Mouse (Mus musculus) hindbrain, embryonic 15.5 days (tissue): ENCODE data around the gene Fam32a. TPM values are rescaled to one million over a fixed set of nuclear protein-coding genes. Genes with fewer than 3 reads are reported as not detected.
A peak's percentile ranks its signal among the peaks of the same experiment; 100 is the strongest.

Experiments used
- ATAC-seq: fragments of 200-750 bp; cut with Nextera tagmentation; 2 replicates; pipeline ENCODE4 v1.8.0; 2017; ENCODE audit warnings: low read depth, moderate number of reproducible peaks, moderate TSS enrichment; ENCODE audit not compliant: low FRiP score
- H3K27ac ChIP-seq: fragments of 300-500 bp; sonication (generic); replicated peaks from 2 replicates; pipeline ENCODE4 v1.5.1; 2015; ENCODE audit warnings: mild to moderate bottlenecking, inconsistent platforms
- H3K27me3 ChIP-seq: fragments of 300-500 bp; sonication (generic); 2 replicates; pipeline ENCODE4 v1.6.1; 2015; ENCODE audit warnings: control low read depth, inconsistent platforms
- H3K36me3 ChIP-seq: fragments of 300-500 bp; sonication (generic); 2 replicates; pipeline ENCODE4 v1.6.1; 2015; ENCODE audit warnings: control low read depth, inconsistent platforms
- H3K4me1 ChIP-seq: fragments of 300-500 bp; sonication (generic); replicated peaks from 2 replicates; pipeline ENCODE4 v1.6.1; 2015; ENCODE audit warnings: control low read depth, inconsistent platforms
- H3K4me2 ChIP-seq: fragments of 300-500 bp; sonication (generic); 2 replicates; pipeline ENCODE4 v1.6.1; 2015; ENCODE audit warnings: moderate library complexity, mild to moderate bottlenecking, inconsistent platforms
- H3K4me3 ChIP-seq: fragments of 300-500 bp; sonication (generic); 2 replicates; pipeline ENCODE4 v1.5.1; 2015; ENCODE audit warnings: mild to moderate bottlenecking, inconsistent platforms
- H3K9ac ChIP-seq: fragments of 300-500 bp; sonication (generic); 2 replicates; pipeline ENCODE4 v1.6.1; 2015; ENCODE audit warnings: inconsistent platforms
- H3K9me3 ChIP-seq: fragments of 300-500 bp; sonication (generic); 2 replicates; pipeline ENCODE4 v1.6.1; 2016; ENCODE audit warnings: control low read depth, inconsistent platforms
- WGBS: fragments of 180-500 bp; shearing (Covaris S2); methylation state at CpG from one replicate; pipeline ENCODE4 v1.1.7; 2015; 5-methylcytosine and 5-hydroxymethylcytosine counted together
- polyA plus RNA-seq: library from polyadenylated mRNA; unstranded; fragments of >200 nt; fragmentation: Nextera tagmentation; extraction: Ambion mirVana; gene quantifications from 2 replicates; pipeline ENCODE4 v1.2.1, GENCODE M21; 2015

Gene Fam32a
- polyA plus RNA-seq, 1 experiment from 2014 or later, result 97.1 TPM

- ATAC-seq, result no peak
- H3K36me3 ChIP-seq, result no peaks in the 10 kb centered on the region
- no peaks in the 10 kb centered on the region for H3K27me3 ChIP-seq
- no peak overlapping the region for H3K4me2 ChIP-seq
- no peak overlapping the region for H3K4me3 ChIP-seq
- WGBS, result 98% methylated on average over 8 of the region's 8 CpGs
- H3K9me3 ChIP-seq, result no peaks in the 10 kb centered on the region
- H3K4me1 ChIP-seq, result no peaks in the 10 kb centered on the region
- no peak overlapping the region for H3K27ac ChIP-seq
- H3K9ac ChIP-seq, result no peak overlapping the region
Observed at GRCm38 (mm10) chr8:72267106-72267505, 47.6 kb downstream of the Fam32a start.

- 92% methylated on average over 15 of the region's 15 CpGs for WGBS
- H3K9me3 ChIP-seq, result no peaks in the 10 kb centered on the region
- H3K4me1 ChIP-seq, result no peaks in the 10 kb centered on the region
- H3K4me2 ChIP-seq, result no peak overlapping the region
- H3K36me3 ChIP-seq, result no peaks in the 10 kb centered on the region
- ATAC-seq, result no peak
- no peak overlapping the region for H3K9ac ChIP-seq
- H3K4me3 ChIP-seq, result no peak overlapping the region
- no peaks in the 10 kb centered on the region for H3K27me3 ChIP-seq
- peak overlapping the region; percentile 39; the same call in 1 of the 2 replicates for H3K27ac ChIP-seq
Observed at GRCm38 (mm10) chr8:72268356-72268755, 48.8 kb downstream of the Fam32a start.

- ATAC-seq, result no peak
- H3K9me3 ChIP-seq, result no peaks in the 10 kb centered on the region
- no peak overlapping the region for H3K4me3 ChIP-seq
- H3K27ac ChIP-seq, result no peak overlapping the region
- WGBS, result 90% methylated on average over 12 of the region's 12 CpGs
- H3K27me3 ChIP-seq, result no peaks in the 10 kb centered on the region
- H3K4me1 ChIP-seq, result no peaks in the 10 kb centered on the region
- no peak overlapping the region for H3K4me2 ChIP-seq
- H3K9ac ChIP-seq, result no peak overlapping the region
- no peaks in the 10 kb centered on the region for H3K36me3 ChIP-seq
Observed at GRCm38 (mm10) chr8:72270606-72271005, 51.1 kb downstream of the Fam32a start.

- Histone ChIP-seq H3K4me1 (no peaks in the 10 kb centered on the region), H3K27me3 (no peaks in the 10 kb centered on the region), H3K27ac (no peak overlapping the region), H3K9me3 (no peaks in the 10 kb centered on the region), H3K9ac (no peak overlapping the region), H3K36me3 (no peaks in the 10 kb centered on the region), H3K4me3 (no peak overlapping the region), H3K4me2 (no peak overlapping the region)
- 80% methylated on average over 11 of the region's 11 CpGs for whole genome bisulfite sequencing
- no peak for ATAC-seq
Observed at GRCm38 (mm10) chr8:72271051-72271660, 51.6 kb downstream of the Fam32a start.

GRCm38 (mm10) chr8:72271691-72272090 is 52.2 kb downstream of the Fam32a start:
- no peaks in the 10 kb centered on the region for H3K9me3 ChIP-seq
- 72% methylated on average over 3 of the region's 3 CpGs for WGBS
- no peaks in the 10 kb centered on the region for H3K36me3 ChIP-seq
- H3K4me1 ChIP-seq, result no peaks in the 10 kb centered on the region
- H3K4me3 ChIP-seq, result no peak overlapping the region
- H3K4me2 ChIP-seq, result no peak overlapping the region
- H3K9ac ChIP-seq, result no peak overlapping the region
- no peak overlapping the region for H3K27ac ChIP-seq
- H3K27me3 ChIP-seq, result no peaks in the 10 kb centered on the region
- no peak for ATAC-seq

- WGBS, result 27% methylated on average over 3 of the region's 3 CpGs
Observed at GRCm38 (mm10) chr8:72272361-72272760, 52.8 kb downstream of the Fam32a start.

GRCm38 (mm10) chr8:72273111-72273770 is 53.7 kb downstream of the Fam32a start:
- no peak for ATAC-seq
- Histone ChIP-seq H3K4me2 (no peak overlapping the region), H3K9me3 (no peaks in the 10 kb centered on the region), H3K4me1 (no peaks in the 10 kb centered on the region), H3K27ac (no peak overlapping the region), H3K9ac (no peak overlapping the region), H3K4me3 (no peak overlapping the region), H3K27me3 (no peaks in the 10 kb centered on the region), H3K36me3 (no peaks in the 10 kb centered on the region)
- WGBS, result 82% methylated on average over 1 of the region's 1 CpGs

More at GRCm38 (mm10) chr8:72272361-72272760, 52.8 kb downstream of the Fam32a start:
- H3K4me3 ChIP-seq, result no peak overlapping the region
- H3K9me3 ChIP-seq, result no peaks in the 10 kb centered on the region
- H3K9ac ChIP-seq, result no peak overlapping the region
- H3K27ac ChIP-seq, result no peak overlapping the region
- ATAC-seq, result 0 out of 2 replicates have a peak, but pooled peaks have one; percentile 63
- H3K27me3 ChIP-seq, result no peaks in the 10 kb centered on the region
- no peaks in the 10 kb centered on the region for H3K4me1 ChIP-seq
- H3K36me3 ChIP-seq, result no peaks in the 10 kb centered on the region
- no peak overlapping the region for H3K4me2 ChIP-seq

GRCm38 (mm10) chr8:72273807-72274206 is 54.3 kb downstream of the Fam32a start:
- Histone ChIP-seq H3K9me3 (no peaks in the 10 kb centered on the region), H3K27ac (no peak overlapping the region), H3K4me3 (no peak overlapping the region), H3K4me2 (no peak overlapping the region), H3K9ac (no peak overlapping the region), H3K4me1 (no peaks in the 10 kb centered on the region), H3K27me3 (no peaks in the 10 kb centered on the region), H3K36me3 (no peaks in the 10 kb centered on the region)
- no peak for ATAC-seq
- WGBS, result 84% methylated on average over 5 of the region's 5 CpGs

Other genes with a start within 250 kb of the Fam32a start
- gene Cyp4f18, start 210.1 kb upstream of the Fam32a start, polyA plus RNA-seq, result 0.40 and 1.1 TPM in 2 replicates
- gene Olfr372, start 178.5 kb upstream of the Fam32a start, polyA plus RNA-seq, result 0.04 TPM in 1 of 2 replicates, not detected in the other
- gene Olfr373, start 136.6 kb upstream of the Fam32a start, polyA plus RNA-seq, result not detected in 2 replicates
- gene Olfr374, start 112.7 kb upstream of the Fam32a start, polyA plus RNA-seq, result 0.07 TPM in 1 of 2 replicates, not detected in the other
- 187 and 202 TPM in 2 replicates for gene Tpm4, start 84.8 kb upstream of the Fam32a start, polyA plus RNA-seq
- gene Rab8a, start 58.5 kb upstream of the Fam32a start, polyA plus RNA-seq, result 84.2 and 85.7 TPM in 2 replicates
- not detected in 2 replicates for gene Hsh2d, start 30.1 kb upstream of the Fam32a start, polyA plus RNA-seq
- not detected in 2 replicates for gene Cib3, start 6.9 kb upstream of the Fam32a start, polyA plus RNA-seq
- not detected in 2 replicates for gene Gm11034, start 6.1 kb upstream of the Fam32a start, polyA plus RNA-seq
- gene Ap1m1, start 20.3 kb downstream of the Fam32a start, polyA plus RNA-seq, result 238 and 278 TPM in 2 replicates
- gene Gm10282, start 85.5 kb downstream of the Fam32a start, polyA plus RNA-seq, result 9.8 and 12.5 TPM in 2 replicates
- gene Klf2, start 99.3 kb downstream of the Fam32a start, polyA plus RNA-seq, result 6.4 and 6.9 TPM in 2 replicates
- 55.9 and 58.5 TPM in 2 replicates for gene Eps15l1, start 201.7 kb downstream of the Fam32a start, polyA plus RNA-seq
- 0.85 and 1.5 TPM in 2 replicates for gene Calr3, start 224.1 kb downstream of the Fam32a start, polyA plus RNA-seq
- 16.5 and 17.0 TPM in 2 replicates for gene 1700030K09Rik, start 224.2 kb downstream of the Fam32a start, polyA plus RNA-seq